Mouse (Mus musculus) liver, embryonic 11.5 days (tissue): ENCODE data around the gene Tlx2. TPM values are rescaled to one million over a fixed set of nuclear protein-coding genes. Genes with fewer than 3 reads are reported as not detected.

Source experiments
- microRNA counts: library from miRNA; unstranded; fragments of <30 nt; microRNA quantifications from one replicate; lab custom pipeline; 2015
- microRNA-seq: library from miRNA; unstranded; fragments of <30 nt; microRNA quantifications from one replicate; pipeline ENCODE4, GENCODE M21; 2017; ENCODE audit warnings: borderline number of aligned reads
- polyA plus RNA-seq: library from polyadenylated mRNA; unstranded; fragments of >200 nt; fragmentation: Nextera tagmentation; extraction: Ambion mirVana; gene quantifications from 2 replicates; pipeline ENCODE4 v1.2.1, GENCODE M21; 2014

Gene Tlx2
- polyA plus RNA-seq, 1 experiment from 2014 or later: 0.30 TPM

MicroRNAs within 50 kb of the gene (microRNA counts, 519-probe panel; counts per million panel counts)
- microRNA mmu-miR-3470a+mmu-miR-3470b (lab: Ali Mortazavi, UCI): not detected

Small RNA genes within 50 kb of the gene (microRNA-seq; reads per million reads assigned to microRNA genes)
- gene Mir3470a (not detected), gene Mir7040 (not detected)

Other genes with a start within 250 kb of the Tlx2 start
- 0.14 and 0.34 TPM in 2 replicates for gene Sema4f, start 130.5 kb downstream of the Tlx2 start, polyA plus RNA-seq
- gene M1ap, start 123.4 kb downstream of the Tlx2 start, polyA plus RNA-seq: 6.8 and 8.2 TPM in 2 replicates
- 12.6 and 17.2 TPM in 2 replicates for gene Dok1, start 36.8 kb downstream of the Tlx2 start, polyA plus RNA-seq
- 5.0 and 6.2 TPM in 2 replicates for gene Loxl3, start 36.1 kb downstream of the Tlx2 start, polyA plus RNA-seq
- 220 and 230 TPM in 2 replicates for gene Aup1, start 15.8 kb downstream of the Tlx2 start, polyA plus RNA-seq
- 102 and 103 TPM in 2 replicates for gene Htra2, start 15.0 kb downstream of the Tlx2 start, polyA plus RNA-seq
- 6.1 and 6.2 TPM in 2 replicates for gene Dqx1, start 12.4 kb downstream of the Tlx2 start, polyA plus RNA-seq
- 25.0 and 27.8 TPM in 2 replicates for gene Pcgf1, start 7.6 kb upstream of the Tlx2 start, polyA plus RNA-seq
- 0.53 and 0.73 TPM in 2 replicates for gene Lbx2, start 16.1 kb upstream of the Tlx2 start, polyA plus RNA-seq
- 2.0 and 2.5 TPM in 2 replicates for gene Ccdc142, start 31.3 kb upstream of the Tlx2 start, polyA plus RNA-seq
- gene Gm42688, start 31.3 kb upstream of the Tlx2 start, polyA plus RNA-seq: 2.7 and 2.9 TPM in 2 replicates
- 110 and 115 TPM in 2 replicates for gene Mrpl53, start 38.7 kb upstream of the Tlx2 start, polyA plus RNA-seq
- gene Mogs, start 45.2 kb upstream of the Tlx2 start, polyA plus RNA-seq: 88.9 and 89.6 TPM in 2 replicates
- 45.1 and 50.3 TPM in 2 replicates for gene Wbp1, start 51.3 kb upstream of the Tlx2 start, polyA plus RNA-seq
- gene Ino80b, start 55.1 kb upstream of the Tlx2 start, polyA plus RNA-seq: 15.8 and 17.6 TPM in 2 replicates
- gene Rtkn, start 65.2 kb upstream of the Tlx2 start, polyA plus RNA-seq: 14.7 and 15.4 TPM in 2 replicates
- gene Wdr54, start 86.1 kb upstream of the Tlx2 start, polyA plus RNA-seq: 2.3 and 4.3 TPM in 2 replicates
- gene 1700003E16Rik, start 86.1 kb upstream of the Tlx2 start, polyA plus RNA-seq: 0.08 and 0.12 TPM in 2 replicates
- gene Dctn1, start 95.6 kb upstream of the Tlx2 start, polyA plus RNA-seq: 56.3 and 63.4 TPM in 2 replicates
- gene Slc4a5, start 149.5 kb upstream of the Tlx2 start, polyA plus RNA-seq: 0.23 and 0.41 TPM in 2 replicates